Mouse (Mus musculus) large intestine, adult 2 months (tissue): ENCODE measurements around the gene Nt5m. TPM values are rescaled to one million over a fixed set of nuclear protein-coding genes. Genes with fewer than 3 reads are reported as not detected.

Experiments used
- DNase-seq: peaks from one replicate; pipeline ENCODE4 v3.0.0-alpha.2; 2012; ENCODE audit warnings: low read depth, low spot score
- WGBS: fragments of 180-500 bp; shearing (Covaris S2); methylation state at CpG from one replicate; pipeline ENCODE4 v1.1.7; 2018; 5-methylcytosine and 5-hydroxymethylcytosine counted together
- polyA plus RNA-seq: library from polyadenylated mRNA; depleted of rRNA; stranded (reverse); fragments of >200 nt; gene quantifications from 2 replicates; pipeline ENCODE4 v1.2.3, GENCODE M21; 2012; rRNA removed

The Nt5m gene
- 31.4 and 32.6 TPM in 2 replicates for polyA plus RNA-seq

- under 1% methylated on average over 24 of the region's 24 CpGs for WGBS
- DNase-seq = peak; percentile 75
Measured at GRCm38 (mm10) chr11:59839008-59839458, at the start of gene Nt5m. Gene Nt5m, plus strand, starts transcription at chr11:59839447.

- 91% methylated on average over 6 of the region's 6 CpGs for WGBS
- no peak for DNase-seq
Measured at GRCm38 (mm10) chr11:59793390-59793789, 45.9 kb upstream of the Nt5m start.

GRCm38 (mm10) chr11:59800412-59800811, 38.8 kb upstream of the Nt5m start:
- no peak for DNase-seq
- 95% methylated on average over 10 of the region's 10 CpGs for WGBS

- 92% methylated on average over 8 of the region's 8 CpGs for WGBS
- no peak for DNase-seq
Measured at GRCm38 (mm10) chr11:59801881-59802280, 37.4 kb upstream of the Nt5m start.

GRCm38 (mm10) chr11:59803516-59803915, 35.7 kb upstream of the Nt5m start:
- 89% methylated on average over 14 of the region's 14 CpGs for WGBS
- no peak for DNase-seq

- WGBS = 94% methylated on average over 22 of the region's 22 CpGs
- DNase-seq = no peak
Measured at GRCm38 (mm10) chr11:59804409-59805110, 34.7 kb upstream of the Nt5m start.

GRCm38 (mm10) chr11:59805256-59805655, 34.0 kb upstream of the Nt5m start:
- WGBS = 95% methylated on average over 1 of the region's 1 CpGs
- DNase-seq = no peak

- 100% methylated on average over 2 of the region's 2 CpGs for WGBS
Measured at GRCm38 (mm10) chr11:59805656-59806055, 33.6 kb upstream of the Nt5m start.

GRCm38 (mm10) chr11:59808170-59808960, 30.9 kb upstream of the Nt5m start:
- 63% methylated on average over 14 of the region's 14 CpGs for WGBS
- no peak for DNase-seq

More at GRCm38 (mm10) chr11:59805656-59806055, 33.6 kb upstream of the Nt5m start:
- no peak for DNase-seq

GRCm38 (mm10) chr11:59809071-59809669, 30.1 kb upstream of the Nt5m start:
- under 1% methylated on average over 15 of the region's 15 CpGs for WGBS

GRCm38 (mm10) chr11:59809670-59810474, 29.4 kb upstream of the Nt5m start, which contains the start of gene Flcn:
Gene Flcn, minus strand, starts transcription at chr11:59810016.
- WGBS = under 1% methylated on average over 52 of the region's 52 CpGs
- DNase-seq = peak; percentile 40

More at GRCm38 (mm10) chr11:59809071-59809669, 30.1 kb upstream of the Nt5m start:
- DNase-seq = peak; percentile 50

GRCm38 (mm10) chr11:59810480-59811158, 28.6 kb upstream of the Nt5m start:
- 49% methylated on average over 14 of the region's 14 CpGs for WGBS

GRCm38 (mm10) chr11:59811211-59811610, 28.0 kb upstream of the Nt5m start:
- 55% methylated on average over 4 of the region's 4 CpGs for WGBS

More at GRCm38 (mm10) chr11:59810480-59811158, 28.6 kb upstream of the Nt5m start:
- DNase-seq = no peak

GRCm38 (mm10) chr11:59813276-59813675, 26.0 kb upstream of the Nt5m start:
- 72% methylated on average over 3 of the region's 3 CpGs for WGBS
- no peak for DNase-seq

More at GRCm38 (mm10) chr11:59811211-59811610, 28.0 kb upstream of the Nt5m start:
- no peak for DNase-seq

- DNase-seq = no peak
- WGBS = 95% methylated on average over 1 of the region's 1 CpGs
Measured at GRCm38 (mm10) chr11:59814311-59814710, 24.9 kb upstream of the Nt5m start.

GRCm38 (mm10) chr11:59814936-59815335, 24.3 kb upstream of the Nt5m start:
- WGBS = 52% methylated on average over 6 of the region's 6 CpGs
- no peak for DNase-seq

- WGBS = 76% methylated on average over 6 of the region's 6 CpGs
- no peak for DNase-seq
Measured at GRCm38 (mm10) chr11:59815482-59816065, 23.7 kb upstream of the Nt5m start.

- 93% methylated on average over 3 of the region's 3 CpGs for WGBS
- DNase-seq = no peak
Measured at GRCm38 (mm10) chr11:59817916-59818315, 21.3 kb upstream of the Nt5m start.
